Mouse (Mus musculus) G1E (cell line): Measurements from ENCODE around the gene Tns1. TPM values are rescaled to one million over a fixed set of nuclear protein-coding genes. Genes with fewer than 3 reads are reported as not detected.

Source experiments
- ATAC-seq: 2 replicates; pipeline ENCODE4 v1.8.0; 2016; ENCODE audit warnings: mild to moderate bottlenecking; ENCODE audit not compliant: insufficient number of reproducible peaks, poor library complexity, low FRiP score, severe bottlenecking; ENCODE audit errors: extremely low read depth
- DNase-seq: peaks from one replicate; pipeline ENCODE4 v3.0.0; 2012; ENCODE audit warnings: low spot score
- H3K27me3 ChIP-seq: 2 replicates; pipeline ENCODE4 v1.6.1; 2012; ENCODE audit warnings: mild to moderate bottlenecking, low read length, inconsistent platforms; ENCODE audit not compliant: insufficient read depth
- H3K36me3 ChIP-seq: replicated peaks from 2 replicates; pipeline ENCODE3; 2012; ENCODE audit warnings: mild to moderate bottlenecking, inconsistent platforms
- H3K4me1 ChIP-seq: 2 replicates; pipeline ENCODE4 v1.6.1; 2012; ENCODE audit warnings: low read depth, low read length, inconsistent platforms, mixed read lengths; ENCODE audit not compliant: insufficient read depth
- H3K4me3 ChIP-seq: 2 replicates; pipeline ENCODE4 v1.5.1; 2012; ENCODE audit warnings: low read depth, mild to moderate bottlenecking, inconsistent platforms, low read length, moderate library complexity, mixed read lengths
- H3K9me3 ChIP-seq: replicated peaks from 2 replicates; pipeline ENCODE4 v1.6.1; 2012; ENCODE audit warnings: inconsistent platforms
- CTCF ChIP-seq: IDR thresholded peaks from 2 replicates; pipeline ENCODE4 v1.5.1; 2012; ENCODE audit warnings: low read depth, low read length, inconsistent platforms, mixed read lengths
- GATA1 ChIP-seq: IDR thresholded peaks from 2 replicates; pipeline ENCODE4 v1.6.1; 2012; ENCODE audit warnings: borderline replicate concordance, low read length, inconsistent platforms, mixed read lengths
- GATA2 ChIP-seq: IDR thresholded peaks from 2 replicates; pipeline ENCODE4 v1.6.1; 2012; ENCODE audit warnings: low read depth, low read length, inconsistent platforms, borderline replicate concordance
- POLR2AphosphoS5 ChIP-seq: IDR thresholded peaks from 2 replicates; pipeline ENCODE4 v1.6.1; 2012; ENCODE audit warnings: low read depth, low read length, inconsistent platforms; ENCODE audit not compliant: insufficient replicate concordance
- TAL1 ChIP-seq: conservative IDR thresholded peaks from 2 replicates; pipeline ENCODE4 v1.6.1; 2012; ENCODE audit warnings: low read depth, low read length, inconsistent platforms, mixed read lengths
- polyA plus RNA-seq: library from polyadenylated mRNA; stranded (reverse); fragments of >175 nt; gene quantifications from 2 replicates; pipeline ENCODE4 v1.2.3, GENCODE M21; 2012
- total RNA-seq, 2 experiments: library from RNA; stranded (forward) in 1 of 2; stranded (reverse) in 1 of 2; fragments of 200-1000 nt in 1 of 2; fragments of >200 nt in 1 of 2; fragmentation: Nextera tagmentation in 1 of 2; gene quantifications; 2 replicates each; pipeline ENCODE4 v1.2.3; 2014 to 2017

The Tns1 gene
- total and polyA plus RNA-seq, 3 experiments, result 0.55 to 27.2 (median 1.7) TPM

- Histone ChIP-seq H3K4me3 (no peak overlapping the region), H3K36me3 (no peaks in the 10 kb centered on the region), H3K4me1 (no peaks in the 10 kb centered on the region), H3K27me3 (peaks cover 9% of the 10 kb centered on the region; the same call in 1 of the 2 replicates), H3K9me3 (no peaks in the 10 kb centered on the region)
- ATAC-seq, result no peak
- no peak for DNase-seq
- TF ChIP-seq CTCF (no peak), GATA2 (no peak), POLR2AphosphoS5 (no peak), GATA1 (no peak), TAL1 (no peak)
Observed at GRCm38 (mm10) chr1:73970161-73970730, 154.0 kb downstream of the Tns1 start.

- Histone ChIP-seq H3K27me3 (peaks cover 10% of the 10 kb centered on the region; the same call in 1 of the 2 replicates), H3K36me3 (no peaks in the 10 kb centered on the region), H3K4me1 (no peaks in the 10 kb centered on the region), H3K4me3 (no peak overlapping the region), H3K9me3 (no peaks in the 10 kb centered on the region)
- TF ChIP-seq TAL1 (no peak), POLR2AphosphoS5 (no peak), CTCF (no peak), GATA2 (no peak), GATA1 (no peak)
- ATAC-seq (no peak), DNase-seq (no peak)
Observed at GRCm38 (mm10) chr1:73968712-73969511, 155.3 kb downstream of the Tns1 start.

- DNase-seq (no peak), ATAC-seq (no peak)
- Histone ChIP-seq H3K4me3 (no peak overlapping the region), H3K4me1 (no peaks in the 10 kb centered on the region), H3K9me3 (no peaks in the 10 kb centered on the region), H3K27me3 (peaks cover 13% of the 10 kb centered on the region; the same call in 1 of the 2 replicates), H3K36me3 (no peaks in the 10 kb centered on the region)
- no peak for TF ChIP-seq TAL1
- no peak for TF ChIP-seq CTCF
- no peak for TF ChIP-seq GATA2
- no peak for TF ChIP-seq GATA1
- TF ChIP-seq POLR2AphosphoS5, result no peak
Observed at GRCm38 (mm10) chr1:73966411-73967238, 157.6 kb downstream of the Tns1 start.

GRCm38 (mm10) chr1:73964151-73964743, 160.0 kb downstream of the Tns1 start:
- ATAC-seq, result no peak
- peaks cover 10% of the 10 kb centered on the region; the same call in 1 of the 2 replicates for H3K27me3 ChIP-seq
- no peaks in the 10 kb centered on the region for H3K36me3 ChIP-seq
- DNase-seq, result no peak
- H3K9me3 ChIP-seq, result no peaks in the 10 kb centered on the region
- no peak overlapping the region for H3K4me3 ChIP-seq
- TF ChIP-seq CTCF, result no peak
- TF ChIP-seq POLR2AphosphoS5, result no peak
- TF ChIP-seq GATA1, result no peak
- TF ChIP-seq TAL1, result no peak
- no peak for TF ChIP-seq GATA2
- H3K4me1 ChIP-seq, result no peaks in the 10 kb centered on the region

GRCm38 (mm10) chr1:73963626-73964025, 160.6 kb downstream of the Tns1 start:
- DNase-seq (no peak), ATAC-seq (no peak)
- Histone ChIP-seq H3K36me3 (no peaks in the 10 kb centered on the region), H3K9me3 (no peaks in the 10 kb centered on the region), H3K4me3 (no peak overlapping the region), H3K4me1 (no peaks in the 10 kb centered on the region), H3K27me3 (peaks cover 6% of the 10 kb centered on the region; the same call in 1 of the 2 replicates)
- TF ChIP-seq TAL1, result no peak
- TF ChIP-seq POLR2AphosphoS5, result no peak
- TF ChIP-seq GATA1, result no peak
- no peak for TF ChIP-seq CTCF
- no peak for TF ChIP-seq GATA2
